Mouse (Mus musculus) embryonic facial prominence, embryonic 11.5 days (tissue): ENCODE measurements at regions not wholly inside any gene's neighbourhood (a gene's known extent, or its start where the extent isn't known, plus 50 kb on each side); places are given as distances from the start of the nearest gene placed in this dataset.
"Not testable (repeated sequence)": the region's sequence is repeated elsewhere in the genome, so short reads cannot be mapped to it uniquely, and the experiment has no call there.

Experiments
- ATAC-seq: fragments of 200-750 bp; cut with Nextera tagmentation; replicated peaks from 2 replicates; pipeline ENCODE4 v1.8.0; 2017; ENCODE audit warnings: low read depth; ENCODE audit not compliant: insufficient number of reproducible peaks, low FRiP score, low TSS enrichment
- DNase-seq: peaks from one replicate; pipeline ENCODE4 v3.0.0-alpha.2; 2015; ENCODE audit warnings: low spot score
- H3K27ac ChIP-seq: fragments of 300-500 bp; sonication (generic); replicated peaks from 2 replicates; pipeline ENCODE4 v1.5.1; 2014; ENCODE audit warnings: mild to moderate bottlenecking, low read depth, low read length, control low read depth
- H3K27me3 ChIP-seq: fragments of 300-500 bp; sonication (generic); 2 replicates; pipeline ENCODE4 v1.6.1; 2014; ENCODE audit warnings: mild to moderate bottlenecking, low read length, moderate library complexity, mixed read lengths; ENCODE audit not compliant: control insufficient read depth, insufficient read depth
- H3K36me3 ChIP-seq: fragments of 300-500 bp; sonication (generic); replicated peaks from 2 replicates; pipeline ENCODE4 v1.6.1; 2014; ENCODE audit warnings: low read depth, mild to moderate bottlenecking, low read length, moderate library complexity, mixed read lengths; ENCODE audit not compliant: control insufficient read depth, insufficient read depth
- H3K4me1 ChIP-seq: fragments of 300-500 bp; sonication (generic); 2 replicates; pipeline ENCODE4 v1.6.1; 2014; ENCODE audit warnings: low read length, mixed read lengths; ENCODE audit not compliant: control insufficient read depth, insufficient read depth
- H3K4me2 ChIP-seq: fragments of 300-500 bp; sonication (generic); 2 replicates; pipeline ENCODE4 v1.6.1; 2014; ENCODE audit warnings: low read depth, mild to moderate bottlenecking, control low read depth, low read length, moderate library complexity
- H3K4me3 ChIP-seq: fragments of 300-500 bp; sonication (generic); 2 replicates; pipeline ENCODE4 v1.5.1; 2014; ENCODE audit warnings: low read depth, low read length, control low read depth
- H3K9ac ChIP-seq: fragments of 300-500 bp; sonication (generic); replicated peaks from 2 replicates; pipeline ENCODE4 v1.6.1; 2014; ENCODE audit warnings: mild to moderate bottlenecking, control low read depth, low read length
- H3K9me3 ChIP-seq: fragments of 300-500 bp; sonication (generic); replicated peaks from 2 replicates; pipeline ENCODE4 v1.6.1; 2016; ENCODE audit warnings: mild to moderate bottlenecking, low read length, inconsistent platforms, mixed read lengths; ENCODE audit not compliant: control insufficient read depth
- WGBS: fragments of 180-500 bp; shearing (Covaris S2); extraction: QIAGEN DNeasy Blood & Tissue Kit; methylation state at CpG from one replicate; pipeline ENCODE4 v1.1.7; 2014; 5-methylcytosine and 5-hydroxymethylcytosine counted together

- no peaks in the 10 kb centered on the region for H3K9me3 ChIP-seq
- no peak overlapping the region for H3K9ac ChIP-seq
- ATAC-seq (no peak), DNase-seq (no peak)
- H3K27me3 ChIP-seq: no peaks in the 10 kb centered on the region
- no peaks in the 10 kb centered on the region for H3K4me1 ChIP-seq
- no peaks in the 10 kb centered on the region for H3K36me3 ChIP-seq
- no peak overlapping the region for H3K4me2 ChIP-seq
- H3K27ac ChIP-seq: no peak overlapping the region
- H3K4me3 ChIP-seq: no peak overlapping the region
- 57% methylated on average over 3 of the region's 3 CpGs for WGBS
Measured at GRCm38 (mm10) chr15:91971411-91971810, 79.6 kb upstream of the Cntn1 start.

DNA sequence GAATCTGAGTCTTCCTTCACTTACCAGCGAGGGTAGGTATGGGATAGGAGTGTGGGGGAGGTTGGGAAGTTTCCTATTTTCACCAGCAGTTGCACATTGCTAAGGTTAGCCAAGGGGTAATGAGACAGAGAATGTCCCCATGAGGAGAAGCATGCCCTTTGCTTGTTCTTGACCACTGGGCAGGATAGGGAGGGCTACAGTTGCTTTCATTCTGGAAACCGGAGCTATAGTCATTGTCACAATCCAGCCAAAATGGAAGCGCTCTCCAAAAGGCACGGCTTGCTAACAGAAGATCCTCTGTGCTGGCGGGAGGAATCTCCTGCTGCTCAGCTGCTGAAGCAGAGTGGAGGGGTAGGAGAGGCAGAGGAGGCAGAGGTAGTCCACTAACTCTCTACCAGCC is 79.1 kb upstream of the Cntn1 start:
- Histone ChIP-seq H3K9ac (no peak overlapping the region), H3K4me2 (no peak overlapping the region), H3K4me1 (no peaks in the 10 kb centered on the region), H3K9me3 (no peaks in the 10 kb centered on the region), H3K4me3 (no peak overlapping the region), H3K27ac (no peak overlapping the region), H3K27me3 (no peaks in the 10 kb centered on the region), H3K36me3 (no peaks in the 10 kb centered on the region)
- peak; percentile 14 for DNase-seq
- no peak for ATAC-seq
- 20% methylated on average over 5 of the region's 5 CpGs for WGBS

GRCm38 (mm10) chr15:91975606-91976005 is 75.4 kb upstream of the Cntn1 start:
- WGBS: 76% methylated on average over 2 of the region's 2 CpGs
- Histone ChIP-seq H3K4me1 (no peaks in the 10 kb centered on the region), H3K27me3 (no peaks in the 10 kb centered on the region), H3K9me3 (no peaks in the 10 kb centered on the region), H3K4me3 (no peak overlapping the region), H3K4me2 (no peak overlapping the region), H3K36me3 (no peaks in the 10 kb centered on the region), H3K9ac (no peak overlapping the region), H3K27ac (no peak overlapping the region)
- DNase-seq (no peak), ATAC-seq (no peak)

GRCm38 (mm10) chr15:91983186-91983585 is 67.8 kb upstream of the Cntn1 start:
- not testable (repeated sequence) for H3K36me3 ChIP-seq, ATAC-seq, H3K4me2 ChIP-seq, H3K9ac ChIP-seq, H3K27ac ChIP-seq, DNase-seq, H3K9me3 ChIP-seq, H3K4me1 ChIP-seq, H3K27me3 ChIP-seq, H3K4me3 ChIP-seq
- 97% methylated on average over 15 of the region's 15 CpGs for WGBS

GRCm38 (mm10) chr15:92000086-92000485 is 50.9 kb upstream of the Cntn1 start:
- H3K27me3 ChIP-seq: no peaks in the 10 kb centered on the region
- H3K27ac ChIP-seq: no peak overlapping the region
- H3K9me3 ChIP-seq: no peaks in the 10 kb centered on the region
- WGBS: 75% methylated on average over 6 of the region's 6 CpGs
- ATAC-seq: no peak
- no peaks in the 10 kb centered on the region for H3K36me3 ChIP-seq
- no peaks in the 10 kb centered on the region for H3K4me1 ChIP-seq
- no peak overlapping the region for H3K4me2 ChIP-seq
- DNase-seq: no peak
- no peak overlapping the region for H3K4me3 ChIP-seq
- H3K9ac ChIP-seq: no peak overlapping the region
